Mouse (Mus musculus): ENCODE data around the gene Sirt3.

DNA sequence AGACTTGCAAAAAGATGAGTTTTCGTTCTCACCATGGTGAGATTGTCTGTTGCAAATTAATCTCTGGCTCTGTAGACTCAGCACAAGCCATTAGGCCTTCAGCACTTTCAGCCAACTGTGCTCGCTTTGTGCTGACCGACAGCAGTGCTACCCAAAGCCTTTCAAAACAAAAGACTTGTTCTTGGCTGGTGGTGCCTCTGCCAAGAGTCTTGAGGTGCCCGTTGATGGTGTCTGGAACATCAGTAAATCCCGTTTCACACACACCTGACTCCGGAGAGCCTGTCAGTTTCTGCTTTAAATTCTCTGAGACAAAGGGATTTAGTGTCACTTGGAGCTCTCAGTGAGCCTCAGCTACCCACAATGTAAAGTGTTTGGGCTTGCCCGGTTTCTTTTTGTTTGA, 11.9 kb upstream of the Sirt3 start:
- TF ChIP-seq CTCF (IDR thresholded peaks at IDR 0.05; ENCODE audit: borderline replicate concordance, insufficient read depth, low read depth, low read length) (no peak), POLR2A (IDR thresholded peaks at IDR 0.05; ENCODE audit: borderline replicate concordance, insufficient read depth, low read length) (no peak)

All from cerebellum, adult 2 months (tissue).